Mouse (Mus musculus) embryonic fibroblast, embryonic 13.5 days (primary cell): ENCODE data around the gene Tmcc3. TPM values are rescaled to one million over a fixed set of nuclear protein-coding genes. Genes with fewer than 3 reads are reported as not detected.
A peak's percentile ranks its signal among the peaks of the same experiment; 100 is the strongest.
"Not testable (repeated sequence)": the region's sequence is repeated elsewhere in the genome, so short reads cannot be mapped to it uniquely, and the experiment has no call there.

Experiments used
- H3K27ac ChIP-seq: 2 replicates; pipeline ENCODE4 v1.5.1; 2012; ENCODE audit warnings: low read length, control low read depth, inconsistent platforms; ENCODE audit not compliant: insufficient read depth
- H3K4me1 ChIP-seq: 2 replicates; pipeline ENCODE4 v1.6.1; 2011; ENCODE audit warnings: low read length; ENCODE audit not compliant: control insufficient read depth, insufficient read depth
- H3K4me3 ChIP-seq: 2 replicates; pipeline ENCODE4 v1.5.1; 2011; ENCODE audit warnings: mild to moderate bottlenecking, control low read depth, low read length; ENCODE audit not compliant: insufficient read depth
- CTCF ChIP-seq: IDR thresholded peaks from 2 replicates; pipeline ENCODE4 v1.5.1; 2011; ENCODE audit warnings: mild to moderate bottlenecking, control low read depth, low read length, moderate library complexity, borderline replicate concordance; ENCODE audit not compliant: insufficient read depth
- POLR2A ChIP-seq: IDR thresholded peaks from 2 replicates; pipeline ENCODE4 v1.6.1; 2011; ENCODE audit warnings: low read depth, mild to moderate bottlenecking, control low read depth, low read length, moderate library complexity
- polyA plus RNA-seq: library from polyadenylated mRNA; stranded (reverse); fragments of >200 nt; gene quantifications from 2 replicates; pipeline ENCODE4 v1.2.4, GENCODE M21; 2011; ENCODE audit warnings: low read depth; ENCODE audit not compliant: missing spikeins, insufficient read length

Gene Tmcc3
- polyA plus RNA-seq, 1 experiment, result 10.2 TPM

DNA sequence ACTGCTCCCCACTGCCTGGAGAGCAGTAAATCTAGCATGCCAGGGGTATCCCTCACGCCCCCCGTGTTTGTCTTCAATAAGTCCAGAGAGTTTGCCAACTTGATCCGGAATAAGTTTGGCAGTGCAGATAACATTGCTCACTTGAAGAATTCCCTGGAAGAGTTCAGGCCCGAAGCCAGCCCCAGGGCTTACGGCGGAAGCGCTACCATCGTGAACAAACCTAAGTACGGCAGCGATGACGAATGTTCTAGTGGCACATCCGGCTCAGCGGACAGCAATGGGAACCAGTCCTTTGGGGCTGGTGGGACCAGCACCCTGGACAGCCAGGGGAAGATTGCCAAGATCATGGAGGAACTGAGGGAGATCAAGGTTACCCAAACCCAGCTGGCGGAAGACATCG is 267.1 kb downstream of the Tmcc3 start:
- Histone ChIP-seq H3K4me3 (no peak overlapping the region), H3K27ac (no peak overlapping the region), H3K4me1 (peaks cover 9% of the 10 kb centered on the region)
- TF ChIP-seq CTCF (no peak), POLR2A (no peak)

DNA sequence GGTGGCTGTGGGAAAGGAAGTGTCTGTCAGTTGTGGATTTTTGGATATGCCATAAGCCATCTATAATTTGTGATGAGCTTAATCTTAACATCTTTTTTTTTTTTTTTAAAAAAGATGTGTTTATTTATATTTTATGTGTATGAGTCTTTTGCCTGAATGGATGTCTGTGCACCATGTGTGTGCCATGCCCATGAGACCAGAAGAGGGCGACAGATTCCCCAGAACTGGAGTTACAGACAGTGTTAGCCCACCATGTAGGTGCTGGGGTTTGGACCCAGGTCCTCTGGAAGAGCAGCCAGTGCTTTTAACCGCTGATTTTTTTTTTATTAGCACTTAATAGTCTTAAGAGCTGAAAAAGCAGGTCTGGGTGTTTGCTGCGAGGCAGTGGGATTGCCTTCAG is 269.6 kb downstream of the Tmcc3 start:
- Histone ChIP-seq H3K27ac (no peak overlapping the region), H3K4me1 (no peaks in the 10 kb centered on the region), H3K4me3 (no peak overlapping the region)
- TF ChIP-seq CTCF (no peak), POLR2A (no peak)

DNA sequence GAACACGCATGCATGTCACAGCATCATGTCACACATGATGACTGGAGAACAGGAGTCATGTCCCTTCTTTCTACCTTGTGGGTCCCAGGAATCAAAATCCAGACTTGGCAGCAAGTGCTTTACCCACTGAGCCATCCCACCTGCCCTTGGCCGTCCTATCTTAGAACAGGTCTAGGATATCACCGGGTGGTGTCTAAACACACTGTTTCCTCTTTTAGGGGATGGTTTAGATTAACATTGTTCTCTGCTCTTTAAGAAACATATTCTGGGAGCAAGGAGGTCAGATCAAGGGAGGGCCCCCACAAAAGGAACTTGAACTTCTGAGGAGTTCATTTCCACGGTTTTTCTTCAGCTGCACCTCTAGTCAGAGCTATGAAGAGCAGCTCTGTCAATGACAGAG is 272.0 kb downstream of the Tmcc3 start:
- Histone ChIP-seq H3K27ac (no peak overlapping the region), H3K4me1 (no peaks in the 10 kb centered on the region), H3K4me3 (no peak overlapping the region)
- TF ChIP-seq POLR2A, result no peak
- TF ChIP-seq CTCF, result no peak

GRCm38 (mm10) chr10:94584851-94585359 is 273.2 kb downstream of the Tmcc3 start:
- no peak for TF ChIP-seq POLR2A
- Histone ChIP-seq H3K4me1 (no peaks in the 10 kb centered on the region), H3K27ac (no peak overlapping the region), H3K4me3 (no peak overlapping the region)

DNA sequence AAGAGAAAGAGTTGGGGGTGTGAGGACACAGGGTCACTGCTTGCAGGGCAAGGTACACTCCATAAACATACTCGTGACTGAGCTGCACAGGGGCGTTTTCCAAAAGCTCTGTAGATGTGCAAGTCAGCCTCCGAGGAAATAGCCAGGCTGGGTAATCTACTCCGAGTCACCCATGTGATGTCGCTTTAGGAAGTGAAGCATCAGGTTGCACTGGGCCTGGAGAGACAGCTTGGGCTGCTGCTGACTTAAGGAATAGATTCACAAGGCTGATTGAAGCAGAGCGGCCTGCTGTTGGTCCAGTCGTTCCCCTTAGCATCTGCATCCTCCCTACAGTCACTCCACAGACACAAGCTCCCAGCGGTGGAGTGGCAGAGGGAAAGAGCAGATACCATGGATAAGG is 274.1 kb downstream of the Tmcc3 start:
- no peak for TF ChIP-seq POLR2A
- no peak for TF ChIP-seq CTCF
- H3K4me3 ChIP-seq, result no peak overlapping the region
- H3K27ac ChIP-seq, result no peak overlapping the region
- no peaks in the 10 kb centered on the region for H3K4me1 ChIP-seq

DNA sequence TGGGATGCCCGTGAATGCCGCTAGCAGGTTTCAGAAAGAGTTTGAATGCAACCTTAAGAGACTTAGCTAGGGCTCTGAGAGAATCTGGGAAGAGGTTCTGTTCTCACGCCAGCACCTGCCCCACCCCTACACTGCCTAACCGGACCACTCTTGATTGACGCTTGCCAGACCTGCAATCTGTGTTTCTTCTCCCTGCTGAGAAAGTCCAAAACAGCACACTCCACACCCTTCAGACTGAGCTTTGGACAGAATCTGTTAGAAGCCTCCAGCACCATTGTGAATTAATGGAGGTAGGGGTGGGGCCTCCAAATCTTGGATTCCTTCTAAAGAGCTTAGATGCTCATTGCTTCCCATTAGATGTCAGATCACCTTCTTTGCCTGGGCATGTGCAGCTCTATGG is 277.2 kb downstream of the Tmcc3 start:
- no peak overlapping the region for H3K27ac ChIP-seq
- no peaks in the 10 kb centered on the region for H3K4me1 ChIP-seq
- H3K4me3 ChIP-seq, result no peak overlapping the region
- no peak for TF ChIP-seq POLR2A
- no peak for TF ChIP-seq CTCF

- H3K27ac ChIP-seq, result no peak overlapping the region
- no peaks in the 10 kb centered on the region for H3K4me1 ChIP-seq
Measured at GRCm38 (mm10) chr10:94595705-94596104, 284.0 kb downstream of the Tmcc3 start.

GRCm38 (mm10) chr10:94599846-94600245 is 288.1 kb downstream of the Tmcc3 start:
- H3K4me3 ChIP-seq, H3K4me1 ChIP-seq, H3K27ac ChIP-seq: not testable (repeated sequence)

More at GRCm38 (mm10) chr10:94595705-94596104, 284.0 kb downstream of the Tmcc3 start:
- TF ChIP-seq POLR2A, result no peak
- TF ChIP-seq CTCF, result no peak
- no peak overlapping the region for H3K4me3 ChIP-seq

GRCm38 (mm10) chr10:94601034-94601433 is 289.3 kb downstream of the Tmcc3 start:
- no peak overlapping the region for H3K27ac ChIP-seq
- no peak for TF ChIP-seq POLR2A
- no peak for TF ChIP-seq CTCF
- H3K4me3 ChIP-seq, result no peak overlapping the region
- H3K4me1 ChIP-seq, result no peaks in the 10 kb centered on the region

DNA sequence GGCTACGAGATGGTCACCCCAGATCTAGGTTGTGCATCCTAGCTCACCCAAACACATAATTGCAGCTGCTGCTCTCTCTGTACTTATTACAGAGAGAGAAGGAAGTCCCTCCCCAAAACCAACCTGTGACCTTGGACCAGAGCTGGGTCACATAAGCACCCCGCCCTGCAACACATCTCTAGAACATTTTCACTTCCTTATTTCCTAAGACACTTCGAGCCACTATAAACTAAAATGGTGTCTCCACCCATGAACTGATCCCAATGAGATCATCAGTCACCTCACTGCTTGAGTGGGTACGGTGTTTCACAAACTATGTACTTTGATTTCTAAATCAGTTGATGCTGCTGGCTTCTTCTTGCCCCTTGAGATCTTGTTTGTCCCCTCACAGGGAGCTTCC is 293.7 kb downstream of the Tmcc3 start:
- no peak overlapping the region for H3K27ac ChIP-seq
- no peaks in the 10 kb centered on the region for H3K4me1 ChIP-seq

DNA sequence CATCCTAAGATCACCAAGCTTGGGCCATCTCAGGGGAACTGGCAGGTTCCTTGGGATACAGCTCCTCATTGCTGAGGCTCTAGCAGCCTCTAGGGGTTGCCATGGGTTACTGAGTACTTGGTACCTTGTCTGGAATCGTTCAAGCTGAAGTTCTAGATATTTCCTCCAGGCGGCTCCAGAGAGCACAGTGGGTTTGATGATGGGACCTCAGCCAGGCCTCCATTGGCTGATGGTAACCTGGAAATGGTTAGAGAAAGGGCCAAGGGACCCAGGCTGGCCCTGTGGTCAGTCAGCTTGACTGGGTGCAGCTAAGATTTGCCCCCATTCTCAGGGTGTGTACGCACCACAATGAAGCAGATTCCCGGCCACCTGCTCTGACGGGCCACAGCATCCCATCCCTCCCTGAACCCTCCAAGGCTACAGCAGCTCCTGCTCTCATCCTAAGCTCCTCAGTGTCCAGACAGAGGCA is 297.6 kb downstream of the Tmcc3 start:
- Histone ChIP-seq H3K4me1 (no peaks in the 10 kb centered on the region), H3K27ac (no peak overlapping the region), H3K4me3 (no peak overlapping the region)
- TF ChIP-seq CTCF (peak; percentile 34; the same call in 1 of the 2 replicates), POLR2A (no peak)

More for the DNA sequence above, 293.7 kb downstream of the Tmcc3 start:
- TF ChIP-seq POLR2A (no peak), CTCF (no peak)
- H3K4me3 ChIP-seq, result no peak overlapping the region
